Mouse (Mus musculus): ENCODE results near the gene Lmo7.

Lmo7 gene

DNA sequence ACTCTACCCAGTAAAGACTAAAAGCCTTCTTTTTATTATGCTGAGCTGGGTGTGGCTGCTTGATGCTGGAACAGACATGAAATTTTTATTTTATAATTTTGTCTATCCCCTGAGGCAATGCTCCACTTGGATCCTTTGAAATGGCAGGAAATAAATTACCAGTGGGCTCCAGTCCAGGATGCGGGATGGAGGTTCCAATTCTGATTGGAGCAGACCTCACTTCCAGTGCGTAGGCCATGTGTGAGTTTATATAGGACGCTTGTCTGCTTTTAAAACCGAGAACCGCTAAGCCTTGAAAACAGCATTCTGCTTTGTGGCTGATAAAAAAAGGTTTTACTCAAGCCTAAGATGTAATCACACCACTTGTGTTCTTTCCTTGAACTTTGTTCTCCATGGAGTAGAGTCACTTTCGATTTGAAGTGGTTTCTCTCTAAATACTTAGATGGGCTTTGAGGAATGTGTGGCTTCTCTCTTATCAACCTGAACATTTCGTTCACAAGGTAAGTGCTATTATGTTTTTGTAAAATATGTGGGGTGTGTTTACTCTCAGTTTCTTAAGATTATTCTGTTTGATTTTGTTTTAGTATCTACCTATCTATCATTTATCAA lies 108.6 kb downstream of the Lmo7 start:
- peak in 1 of 2 experiments; percentile 35 for DNase-seq (ENCODE audit: low spot score in 2 of 2)

GRCm38 (mm10) chr14:101839771-101840731 lies 110.3 kb downstream of the Lmo7 start:
- peak; percentile 64 to 69 for DNase-seq (ENCODE audit: low spot score in 2 of 2)

DNA sequence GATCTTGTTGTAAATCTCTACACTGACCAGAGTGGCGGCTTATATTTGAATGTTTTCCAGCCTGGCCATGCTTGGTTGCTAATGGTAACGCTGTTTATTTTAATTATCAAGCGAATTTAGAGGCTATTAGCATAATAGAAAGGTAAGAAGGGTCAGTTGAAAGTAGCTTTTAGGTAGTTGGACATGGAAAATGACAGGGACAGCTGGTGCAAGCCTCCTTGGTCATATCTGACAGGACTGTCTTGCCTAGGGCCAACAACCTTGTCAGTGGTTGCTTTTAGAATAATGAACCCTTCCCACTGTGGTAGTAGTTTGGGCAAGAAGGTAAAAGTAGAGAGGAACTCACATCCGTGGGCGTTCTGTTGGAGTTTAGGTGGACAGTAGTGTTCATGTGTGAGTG lies 111.5 kb downstream of the Lmo7 start:
- no peak for DNase-seq (ENCODE audit: low spot score in 2 of 2)

- no peak for DNase-seq (ENCODE audit: low spot score in 2 of 2)
Observed at GRCm38 (mm10) chr14:101842521-101842920, 112.8 kb downstream of the Lmo7 start.

- DNase-seq (ENCODE audit: low spot score in 2 of 2) = no peak
Observed at GRCm38 (mm10) chr14:101843443-101843842, 113.7 kb downstream of the Lmo7 start.

- no peak for DNase-seq (ENCODE audit: low spot score in 2 of 2)
Observed at GRCm38 (mm10) chr14:101844467-101844866, 114.7 kb downstream of the Lmo7 start.

GRCm38 (mm10) chr14:101846097-101846882 lies 116.5 kb downstream of the Lmo7 start:
- no peak for DNase-seq (ENCODE audit: low spot score in 2 of 2)

- no peak for DNase-seq (ENCODE audit: low spot score in 2 of 2)
Observed at GRCm38 (mm10) chr14:101847520-101847919, 117.8 kb downstream of the Lmo7 start.

DNA sequence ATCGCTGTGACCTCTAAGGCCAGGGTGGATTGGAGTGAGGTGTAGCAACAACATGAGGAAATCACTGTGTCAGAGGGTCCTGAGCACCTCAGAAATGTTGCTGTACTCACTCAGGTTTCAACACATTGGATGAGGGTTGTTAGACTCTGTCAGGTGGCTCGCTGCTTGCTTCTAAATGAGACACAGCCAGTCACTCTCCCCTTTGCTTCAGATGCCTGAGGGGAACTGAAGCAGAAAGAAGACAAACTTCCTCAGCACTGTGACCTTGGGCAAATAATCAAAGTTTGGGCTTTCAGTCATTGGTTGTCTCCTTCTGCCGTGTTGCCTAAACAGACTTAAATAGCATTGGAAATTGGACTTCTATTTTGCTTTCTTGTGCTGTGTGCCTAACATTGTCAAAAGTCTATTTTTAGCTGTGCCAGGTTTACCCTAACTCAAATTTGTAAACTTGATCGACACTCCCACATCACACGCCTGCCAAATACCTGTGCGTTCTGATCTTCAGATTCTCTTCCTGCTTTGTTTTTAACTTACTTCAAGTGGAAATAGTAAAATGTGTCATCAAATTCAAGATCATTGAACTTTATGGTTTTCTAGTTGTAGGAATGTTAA lies 122.9 kb downstream of the Lmo7 start:
- DNase-seq (ENCODE audit: low spot score in 2 of 2) = no peak

DNA sequence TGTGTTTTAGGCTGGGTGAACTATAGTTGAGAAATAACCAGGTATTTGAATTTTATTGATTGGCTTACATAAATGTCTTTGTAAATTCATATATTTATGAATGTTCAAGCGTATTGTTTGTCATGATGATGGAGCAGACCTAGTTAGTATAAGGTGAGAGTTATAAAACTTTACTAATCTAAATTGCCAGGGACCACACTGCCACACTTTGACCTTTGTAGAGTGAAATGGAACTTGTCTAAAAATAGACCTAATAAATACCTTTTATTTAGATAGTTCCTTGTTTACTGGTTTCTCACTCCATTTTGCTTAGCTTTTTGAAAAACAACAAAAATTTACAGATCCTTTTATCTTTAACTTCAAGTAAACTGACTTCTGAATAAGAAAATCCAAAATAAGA lies 123.5 kb downstream of the Lmo7 start:
- no peak for DNase-seq (ENCODE audit: low spot score in 2 of 2)

- DNase-seq (ENCODE audit: low spot score in 2 of 2) = no peak
Observed at GRCm38 (mm10) chr14:101853722-101854121, 124.0 kb downstream of the Lmo7 start.

DNA sequence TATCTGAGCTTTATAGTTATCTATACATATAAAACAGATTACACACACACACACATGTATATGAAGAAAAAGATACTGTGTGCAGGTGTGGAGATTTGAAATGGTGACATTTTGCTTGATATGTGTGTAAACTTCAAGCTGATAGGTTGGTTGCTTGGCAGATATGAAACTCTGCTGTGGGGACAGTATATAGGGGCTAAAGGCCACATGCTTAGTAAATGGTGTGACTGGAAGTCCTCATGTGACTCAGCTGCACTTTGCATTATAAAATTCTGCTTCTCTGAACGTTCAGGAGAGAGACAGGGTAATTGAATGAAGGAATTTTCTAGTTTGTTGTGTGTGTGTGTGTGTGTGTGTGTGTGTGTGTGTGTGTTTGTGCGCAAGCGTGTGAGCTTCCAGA lies 124.5 kb downstream of the Lmo7 start:
- DNase-seq (ENCODE audit: low spot score in 2 of 2) = no peak

DNA sequence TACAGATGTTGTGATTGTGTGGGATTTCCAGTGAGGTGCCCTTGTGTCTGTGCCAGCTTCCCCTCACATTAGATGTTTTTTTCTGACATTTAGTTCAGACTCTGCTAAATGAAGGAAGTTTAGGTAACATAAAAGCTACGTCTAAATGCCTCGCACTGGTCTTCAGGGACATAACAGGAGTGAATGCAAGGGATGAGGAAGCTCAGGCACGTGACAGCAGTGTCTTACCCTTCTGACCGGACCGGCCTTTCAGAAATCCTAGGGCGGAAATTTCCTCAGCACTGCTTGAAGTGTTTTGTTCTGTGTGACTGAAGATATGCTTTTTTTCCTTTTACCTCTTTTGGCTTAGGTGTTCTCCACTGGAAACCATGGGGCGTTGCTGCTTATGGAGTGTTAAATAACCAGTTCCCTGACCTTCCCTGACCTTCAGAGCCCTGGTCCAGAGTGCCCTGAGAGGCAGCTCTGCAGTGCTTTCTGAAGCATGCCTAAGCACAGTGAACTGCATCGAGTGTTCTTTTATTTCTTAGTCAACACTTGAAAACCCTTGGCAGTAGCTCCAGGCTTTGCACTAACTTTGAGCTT lies 129.6 kb downstream of the Lmo7 start:
- DNase-seq (ENCODE audit: low spot score in 2 of 2) = no peak

- no peak for DNase-seq (ENCODE audit: low spot score in 2 of 2)
Observed at GRCm38 (mm10) chr14:101862088-101862487, 132.3 kb downstream of the Lmo7 start.

DNA sequence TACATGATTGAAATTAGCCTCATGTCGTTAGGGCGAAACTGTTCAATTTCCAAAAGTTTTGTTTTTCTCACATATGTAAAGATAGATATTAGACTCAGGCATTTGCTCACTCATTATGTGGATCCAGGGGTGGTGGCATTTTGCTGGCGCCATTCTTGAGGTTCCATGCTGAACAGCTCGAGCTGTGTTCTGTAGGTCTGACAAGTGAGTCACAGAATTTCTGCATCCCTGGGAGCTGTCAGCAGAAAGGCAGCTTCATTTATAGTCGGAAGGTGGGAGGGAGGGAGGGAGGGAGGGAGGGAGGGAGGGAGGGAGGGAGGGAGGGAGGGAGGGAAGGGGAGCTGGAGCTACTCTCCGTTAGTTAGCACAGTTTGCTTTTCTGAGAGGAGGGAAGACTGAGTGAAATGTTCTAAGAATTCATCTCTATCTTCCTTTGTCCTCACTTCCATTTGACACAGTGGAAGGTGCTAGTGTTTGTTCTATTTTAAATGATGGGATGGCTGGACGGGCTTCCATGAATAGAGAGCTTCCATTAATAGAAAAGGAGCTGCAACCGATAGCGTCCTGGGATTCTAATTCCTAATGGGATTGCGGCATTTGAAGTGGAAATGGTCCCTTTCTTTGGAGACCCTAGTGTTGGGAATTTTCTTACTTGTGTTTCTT lies 137.4 kb downstream of the Lmo7 start:
- no peak for DNase-seq (ENCODE audit: low spot score in 2 of 2)

GRCm38 (mm10) chr14:101869145-101869544 lies 139.4 kb downstream of the Lmo7 start:
- peak; percentile 78 to 84 for DNase-seq (ENCODE audit: low spot score in 2 of 2)

DNA sequence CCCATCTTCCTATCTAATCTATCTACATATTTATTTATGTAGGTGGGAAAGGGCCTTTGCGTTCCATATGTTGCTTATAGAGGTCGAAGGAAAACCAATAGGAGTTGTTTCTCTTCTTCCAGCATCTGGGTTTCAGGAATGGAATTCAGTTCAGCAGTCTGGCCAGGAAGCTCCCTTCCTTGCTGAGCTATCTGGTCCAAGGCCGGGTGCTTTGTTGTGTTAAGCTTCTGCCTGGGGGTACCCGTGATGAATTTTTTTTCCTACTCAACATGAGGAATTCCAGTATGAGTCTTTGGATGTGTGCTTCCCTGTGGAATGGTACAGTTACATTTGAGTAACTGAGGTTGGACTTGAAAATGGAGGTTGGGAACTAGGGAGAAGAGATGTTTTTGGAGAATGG lies 139.9 kb downstream of the Lmo7 start:
- DNase-seq (ENCODE audit: low spot score in 2 of 2) = no peak

DNA sequence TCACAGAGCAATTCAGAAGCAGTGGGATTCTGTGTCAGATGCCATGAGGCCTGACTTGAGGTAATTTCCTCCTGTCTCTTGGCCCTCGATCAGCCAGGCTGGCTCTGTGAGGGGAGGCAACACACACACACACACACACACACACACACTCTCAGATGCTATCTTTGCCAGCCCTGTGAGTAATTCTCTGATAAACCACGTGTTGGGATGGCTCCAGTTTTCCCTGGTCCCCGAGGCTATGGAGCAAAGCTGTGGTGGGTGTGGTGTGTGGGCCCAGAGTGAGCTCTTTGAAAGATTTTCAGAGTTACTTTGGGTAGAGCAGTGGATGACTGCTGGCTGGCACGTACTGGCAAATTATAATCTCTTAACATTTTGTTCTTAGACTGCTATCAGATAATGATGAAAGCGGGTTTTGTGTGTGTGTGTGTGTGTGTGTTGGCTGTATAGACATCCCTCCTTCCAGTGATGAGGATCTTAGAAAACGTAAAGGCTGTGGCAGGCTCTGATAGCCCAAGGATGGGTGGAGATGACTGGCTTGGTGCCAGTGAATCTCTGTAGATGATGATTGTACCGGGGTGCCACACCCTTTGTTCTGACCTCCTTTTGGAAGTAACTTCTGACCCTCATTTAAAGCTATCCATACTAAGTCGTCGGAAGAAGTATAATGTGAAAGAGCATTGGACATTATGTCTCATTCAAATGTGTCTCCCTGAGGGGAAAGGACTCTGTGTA lies 140.6 kb downstream of the Lmo7 start:
- DNase-seq (ENCODE audit: low spot score in 2 of 2) = no peak

GRCm38 (mm10) chr14:101872846-101873245 lies 143.1 kb downstream of the Lmo7 start:
- DNase-seq (ENCODE audit: low spot score in 2 of 2) = peak; percentile 83 to 84

GRCm38 (mm10) chr14:101878346-101879049 lies 148.7 kb downstream of the Lmo7 start:
- DNase-seq (ENCODE audit: low spot score in 2 of 2) = no peak

Measured in heart, adult 9 months (tissue).